Mouse (Mus musculus) limb, embryonic 13.5 days (tissue): Measurements from ENCODE around the gene Gcnt3. TPM values are rescaled to one million over a fixed set of nuclear protein-coding genes. Genes with fewer than 3 reads are reported as not detected.

Experiments
- ATAC-seq: fragments of 200-750 bp; cut with Nextera tagmentation; 2 replicates; pipeline ENCODE4 v1.8.0; 2017; ENCODE audit warnings: low read depth, moderate number of reproducible peaks, moderate TSS enrichment; ENCODE audit not compliant: low FRiP score
- H3K27ac ChIP-seq: fragments of 300-500 bp; sonication (generic); 2 replicates; pipeline ENCODE4 v1.5.1; 2015; ENCODE audit warnings: inconsistent platforms, mild to moderate bottlenecking, moderate library complexity
- H3K27me3 ChIP-seq: fragments of 300-500 bp; sonication (generic); 2 replicates; pipeline ENCODE4 v1.6.1; 2015; ENCODE audit warnings: mild to moderate bottlenecking, inconsistent platforms
- H3K36me3 ChIP-seq: fragments of 300-500 bp; sonication (generic); 2 replicates; pipeline ENCODE4 v1.6.1; 2015; ENCODE audit warnings: inconsistent platforms, mild to moderate bottlenecking, moderate library complexity
- H3K4me1 ChIP-seq: fragments of 300-500 bp; sonication (generic); 2 replicates; pipeline ENCODE4 v1.6.1; 2015; ENCODE audit warnings: inconsistent platforms
- H3K4me2 ChIP-seq: fragments of 300-500 bp; sonication (generic); replicated peaks from 2 replicates; pipeline ENCODE4 v1.6.1; 2015; ENCODE audit warnings: inconsistent platforms, mild to moderate bottlenecking, moderate library complexity
- H3K4me3 ChIP-seq: fragments of 300-500 bp; sonication (generic); 2 replicates; pipeline ENCODE4 v1.5.1; 2015; ENCODE audit warnings: moderate library complexity, mild to moderate bottlenecking, inconsistent platforms
- H3K9ac ChIP-seq: fragments of 300-500 bp; sonication (generic); 2 replicates; pipeline ENCODE4 v1.6.1; 2015; ENCODE audit warnings: mild to moderate bottlenecking, inconsistent platforms
- H3K9me3 ChIP-seq: fragments of 300-500 bp; sonication (generic); 2 replicates; pipeline ENCODE4 v1.6.1; 2016; ENCODE audit warnings: inconsistent platforms
- WGBS: fragments of 180-500 bp; shearing (Covaris S2); methylation state at CpG from one replicate; pipeline ENCODE4 v1.1.7; 2015; 5-methylcytosine and 5-hydroxymethylcytosine counted together
- polyA plus RNA-seq: library from polyadenylated mRNA; unstranded; fragments of >200 nt; fragmentation: Nextera tagmentation; extraction: Ambion mirVana; gene quantifications from 2 replicates; pipeline ENCODE4 v1.2.1, GENCODE M21; 2015

The Gcnt3 gene
- polyA plus RNA-seq, result 0.03 TPM in 1 of 2 replicates, not detected in the other

GRCm38 (mm10) chr9:70037988-70038387 lies at the start of gene Gcnt3:
Gene Gcnt3, minus strand, starts transcription at chr9:70038088.
- no peaks in the 10 kb centered on the region for H3K4me1 ChIP-seq
- 75% methylated on average over 7 of the region's 7 CpGs for WGBS
- H3K27me3 ChIP-seq, result no peaks in the 10 kb centered on the region
- H3K4me3 ChIP-seq, result no peak within 1 kb of the TSS
- H3K4me2 ChIP-seq, result no peak within 1 kb of the TSS
- no peak within 1 kb of the TSS for H3K9ac ChIP-seq
- no peaks in the 10 kb centered on the region for H3K9me3 ChIP-seq
- H3K36me3 ChIP-seq, result no peaks in the 10 kb centered on the region
- ATAC-seq, result no peak
- no peak within 1 kb of the TSS for H3K27ac ChIP-seq

GRCm38 (mm10) chr9:70087379-70087778 lies 49.5 kb upstream of the Gcnt3 start:
- Histone ChIP-seq H3K27ac (no peak overlapping the region), H3K9ac (no peak overlapping the region), H3K36me3 (no peaks in the 10 kb centered on the region), H3K4me3 (no peak overlapping the region), H3K4me2 (no peak overlapping the region), H3K9me3 (no peaks in the 10 kb centered on the region), H3K4me1 (peaks cover 44% of the 10 kb centered on the region), H3K27me3 (no peaks in the 10 kb centered on the region)
- ATAC-seq, result no peak
- WGBS, result 56% methylated on average over 5 of the region's 5 CpGs

DNA sequence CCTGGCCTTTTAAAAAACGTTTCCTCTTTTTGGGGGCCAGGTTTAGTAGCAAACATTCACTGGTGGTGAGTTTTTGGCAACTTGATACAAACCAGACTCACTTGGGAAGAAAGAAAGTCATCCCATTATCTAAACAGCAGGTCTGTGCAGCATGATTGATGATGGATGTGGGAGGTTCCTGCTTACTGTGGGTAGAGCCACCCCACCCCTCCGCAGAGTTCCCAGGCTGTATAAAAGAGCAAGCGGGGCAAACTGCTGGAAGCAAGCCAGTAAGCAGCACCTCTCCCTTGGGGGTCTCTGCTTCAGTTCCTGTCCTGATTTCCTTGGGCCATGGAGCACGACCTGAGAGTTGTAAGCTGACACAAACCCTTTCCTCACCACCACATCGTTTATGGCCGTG lies 48.2 kb upstream of the Gcnt3 start:
- H3K4me2 ChIP-seq, result no peak overlapping the region
- ATAC-seq, result no peak
- H3K27me3 ChIP-seq, result no peaks in the 10 kb centered on the region

GRCm38 (mm10) chr9:70084107-70084506 lies 46.2 kb upstream of the Gcnt3 start:
- H3K9me3 ChIP-seq, result no peaks in the 10 kb centered on the region
- WGBS, result 69% methylated on average over 11 of the region's 11 CpGs
- no peak for ATAC-seq
- no peaks in the 10 kb centered on the region for H3K36me3 ChIP-seq
- H3K4me3 ChIP-seq, result no peak overlapping the region
- no peak overlapping the region for H3K27ac ChIP-seq
- H3K4me1 ChIP-seq, result peaks cover 39% of the 10 kb centered on the region
- no peak overlapping the region for H3K4me2 ChIP-seq
- no peak overlapping the region for H3K9ac ChIP-seq
- no peaks in the 10 kb centered on the region for H3K27me3 ChIP-seq

More for the DNA sequence above, 48.2 kb upstream of the Gcnt3 start:
- 21% methylated on average over 6 of the region's 6 CpGs for WGBS
- no peaks in the 10 kb centered on the region for H3K9me3 ChIP-seq
- peaks cover 50% of the 10 kb centered on the region for H3K4me1 ChIP-seq
- no peak overlapping the region for H3K4me3 ChIP-seq
- H3K27ac ChIP-seq, result no peak overlapping the region
- H3K36me3 ChIP-seq, result no peaks in the 10 kb centered on the region
- H3K9ac ChIP-seq, result no peak overlapping the region

- Histone ChIP-seq H3K4me1 (peaks cover 23% of the 10 kb centered on the region), H3K4me3 (peak overlapping the region; percentile 28), H3K36me3 (no peaks in the 10 kb centered on the region), H3K4me2 (peak overlapping the region; percentile 61), H3K27ac (peak overlapping the region; percentile 75; the same call in 1 of the 2 replicates), H3K9me3 (no peaks in the 10 kb centered on the region), H3K27me3 (no peaks in the 10 kb centered on the region), H3K9ac (peak overlapping the region; percentile 31; the same call in 1 of the 2 replicates)
- WGBS, result 28% methylated on average over 25 of the region's 25 CpGs
- peak; percentile 68 for ATAC-seq
Observed at GRCm38 (mm10) chr9:70082357-70083204, 44.7 kb upstream of the Gcnt3 start.

- Histone ChIP-seq H3K36me3 (no peaks in the 10 kb centered on the region), H3K9ac (no peak overlapping the region), H3K4me3 (no peak overlapping the region), H3K27ac (no peak overlapping the region), H3K27me3 (no peaks in the 10 kb centered on the region), H3K9me3 (no peaks in the 10 kb centered on the region), H3K4me1 (peaks cover 18% of the 10 kb centered on the region), H3K4me2 (0 out of 2 replicates have a peak overlapping the region, but pooled peaks have one; percentile 61)
- no peak for ATAC-seq
- 96% methylated on average over 7 of the region's 7 CpGs for WGBS
Observed at GRCm38 (mm10) chr9:70081767-70082166, 43.9 kb upstream of the Gcnt3 start.

DNA sequence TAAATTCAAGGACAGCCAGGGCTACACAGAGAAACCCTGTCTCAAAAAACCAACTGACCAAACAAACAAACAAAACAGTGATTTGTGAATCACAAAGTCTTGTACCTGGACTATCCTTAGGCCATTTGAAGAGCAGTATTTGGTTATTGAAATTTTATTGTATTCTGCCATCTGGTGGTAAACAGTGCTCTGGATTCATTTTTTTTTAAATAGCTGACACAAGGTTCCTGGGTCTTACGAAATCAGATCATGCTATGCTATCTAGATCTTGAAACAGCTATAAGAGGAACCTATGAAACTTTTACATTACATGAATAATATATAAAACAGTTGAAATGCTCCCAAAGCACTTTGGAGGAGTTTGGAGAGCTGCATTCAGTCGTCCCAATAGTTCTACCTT lies 43.1 kb upstream of the Gcnt3 start:
- no peak overlapping the region for H3K27ac ChIP-seq
- 64% methylated on average over 2 of the region's 2 CpGs for WGBS

GRCm38 (mm10) chr9:70080027-70080800 lies 42.3 kb upstream of the Gcnt3 start:
- Histone ChIP-seq H3K27me3 (no peaks in the 10 kb centered on the region), H3K4me3 (no peak overlapping the region)
- WGBS, result 81% methylated on average over 9 of the region's 9 CpGs

More for the DNA sequence above, 43.1 kb upstream of the Gcnt3 start:
- H3K4me2 ChIP-seq, result no peak overlapping the region
- H3K9ac ChIP-seq, result no peak overlapping the region
- no peak overlapping the region for H3K4me3 ChIP-seq
- H3K27me3 ChIP-seq, result no peaks in the 10 kb centered on the region
- ATAC-seq, result no peak
- H3K4me1 ChIP-seq, result peaks cover 15% of the 10 kb centered on the region
- H3K9me3 ChIP-seq, result no peaks in the 10 kb centered on the region
- no peaks in the 10 kb centered on the region for H3K36me3 ChIP-seq

GRCm38 (mm10) chr9:70078034-70078433 lies 40.1 kb upstream of the Gcnt3 start:
- Histone ChIP-seq H3K27me3 (no peaks in the 10 kb centered on the region), H3K36me3 (no peaks in the 10 kb centered on the region), H3K4me2 (no peak overlapping the region), H3K27ac (no peak overlapping the region), H3K9ac (no peak overlapping the region), H3K4me1 (peaks cover 11% of the 10 kb centered on the region), H3K9me3 (no peaks in the 10 kb centered on the region), H3K4me3 (no peak overlapping the region)
- ATAC-seq, result no peak
- 89% methylated on average over 3 of the region's 3 CpGs for WGBS

More at GRCm38 (mm10) chr9:70080027-70080800, 42.3 kb upstream of the Gcnt3 start:
- H3K9ac ChIP-seq, result no peak overlapping the region
- no peaks in the 10 kb centered on the region for H3K9me3 ChIP-seq
- ATAC-seq, result no peak
- H3K27ac ChIP-seq, result no peak overlapping the region
- H3K4me1 ChIP-seq, result peaks cover 14% of the 10 kb centered on the region
- no peaks in the 10 kb centered on the region for H3K36me3 ChIP-seq
- no peak overlapping the region for H3K4me2 ChIP-seq

DNA sequence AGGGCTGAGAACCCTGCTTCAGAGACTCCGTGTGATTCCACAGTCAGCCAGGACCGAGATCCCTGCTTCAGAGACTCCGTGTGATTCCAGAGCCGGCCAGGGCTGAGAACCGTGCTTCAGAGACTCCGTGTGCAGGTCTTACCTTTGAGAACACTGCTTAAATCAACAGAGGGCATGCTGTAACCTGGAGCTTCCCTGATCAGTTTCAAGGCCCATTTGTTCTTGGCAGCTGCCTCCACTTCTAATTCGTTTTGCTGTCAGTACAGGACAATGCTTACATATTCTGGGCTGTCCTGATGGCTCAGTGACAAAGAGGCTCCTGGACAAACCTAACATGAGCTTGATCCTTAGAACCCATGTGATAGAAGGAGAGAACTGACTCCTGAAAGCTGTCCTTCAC lies 39.3 kb upstream of the Gcnt3 start:
- H3K4me1 ChIP-seq, result peaks cover 3% of the 10 kb centered on the region
- no peaks in the 10 kb centered on the region for H3K36me3 ChIP-seq
- no peaks in the 10 kb centered on the region for H3K9me3 ChIP-seq
- H3K27ac ChIP-seq, result no peak overlapping the region
- ATAC-seq, result no peak
- no peaks in the 10 kb centered on the region for H3K27me3 ChIP-seq
- 77% methylated on average over 7 of the region's 7 CpGs for WGBS
- no peak overlapping the region for H3K4me3 ChIP-seq
- no peak overlapping the region for H3K4me2 ChIP-seq
- no peak overlapping the region for H3K9ac ChIP-seq

DNA sequence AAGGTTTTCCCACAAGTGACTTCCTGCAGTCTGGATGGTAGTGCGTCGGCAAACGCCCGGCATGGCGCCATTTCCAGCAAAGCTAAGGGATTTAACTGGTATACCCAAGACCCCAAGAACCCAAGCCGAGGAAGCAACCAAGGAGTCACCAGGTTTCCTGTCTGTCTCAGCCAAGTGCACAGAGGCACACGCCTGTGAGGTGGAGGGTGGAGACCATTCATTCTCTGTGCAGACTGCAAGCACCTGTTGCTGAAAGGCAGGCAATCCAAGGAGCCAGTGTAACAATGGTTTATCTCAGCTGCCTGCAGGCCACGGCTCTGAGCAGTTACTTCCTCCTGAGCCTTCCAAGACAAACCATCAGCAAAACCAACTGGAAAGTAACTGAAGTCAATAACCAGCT lies 34.5 kb upstream of the Gcnt3 start:
- no peak overlapping the region for H3K4me2 ChIP-seq
- no peak overlapping the region for H3K27ac ChIP-seq
- H3K4me3 ChIP-seq, result no peak overlapping the region
- 86% methylated on average over 8 of the region's 8 CpGs for WGBS
- ATAC-seq, result no peak
- H3K9me3 ChIP-seq, result no peaks in the 10 kb centered on the region
- no peak overlapping the region for H3K9ac ChIP-seq
- H3K36me3 ChIP-seq, result no peaks in the 10 kb centered on the region
- H3K27me3 ChIP-seq, result no peaks in the 10 kb centered on the region
- no peaks in the 10 kb centered on the region for H3K4me1 ChIP-seq

DNA sequence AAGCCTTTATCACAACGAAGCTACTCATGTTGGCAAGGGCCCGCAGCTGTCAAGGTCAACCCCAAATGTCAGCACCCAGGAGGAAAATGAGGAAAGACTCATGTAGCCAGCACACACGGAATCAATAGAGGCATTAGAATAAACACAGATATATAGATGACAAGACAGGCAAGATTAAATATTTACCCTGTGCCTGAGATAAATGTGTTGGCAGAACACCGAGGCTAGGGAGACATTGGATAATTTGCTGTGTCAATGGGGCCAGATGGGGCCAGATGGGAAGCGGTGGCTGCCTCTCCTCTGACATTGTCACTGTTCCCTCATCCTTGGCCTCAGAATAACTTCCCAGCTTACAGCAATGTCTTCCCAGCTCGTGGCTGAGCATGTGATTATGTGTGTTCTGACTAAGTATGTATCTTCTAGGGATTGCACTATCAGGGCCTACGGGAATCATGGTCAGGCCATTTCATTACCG lies 32.1 kb upstream of the Gcnt3 start:
- Histone ChIP-seq H3K9ac (no peak overlapping the region), H3K9me3 (no peaks in the 10 kb centered on the region), H3K27me3 (no peaks in the 10 kb centered on the region), H3K4me3 (no peak overlapping the region), H3K27ac (no peak overlapping the region), H3K36me3 (no peaks in the 10 kb centered on the region), H3K4me1 (no peaks in the 10 kb centered on the region), H3K4me2 (no peak overlapping the region)
- ATAC-seq, result no peak
- WGBS, result 82% methylated on average over 8 of the region's 8 CpGs
